Mouse (Mus musculus) MEL (cell line): ENCODE measurements around the gene Pzp.

Experiments
- CTCF ChIP-seq, 3 experiments: IDR thresholded peaks in 2 of 3; conservative IDR thresholded peaks in 1 of 3; 2 replicates each; pipeline ENCODE4 v1.5.1; 2011 to 2012; ENCODE audit warnings: low read length in 3 of 3, low read depth in 2 of 3, mild to moderate bottlenecking in 2 of 3, improper control_type of control experiment in 1 of 3, inconsistent platforms in 1 of 3, mixed read lengths in 1 of 3, moderate library complexity in 1 of 3; ENCODE audit not compliant: control insufficient read depth in 1 of 3, insufficient read depth in 1 of 3, poor library complexity in 1 of 3, severe bottlenecking in 1 of 3
- POLR2AphosphoS5 ChIP-seq: IDR thresholded peaks from 2 replicates; pipeline ENCODE4 v1.6.1; 2012; ENCODE audit warnings: low read depth, borderline replicate concordance, mild to moderate bottlenecking, inconsistent platforms, low read length, moderate library complexity, mixed read lengths

- no peak for TF ChIP-seq CTCF (IDR thresholded peaks at IDR 0.05 in 2 of 3, conservative IDR thresholded peaks at IDR 0.05 in 1 of 3; ENCODE audit: control insufficient read depth in 1 of 3, insufficient read depth in 1 of 3, low read depth in 2 of 3, low read length in 3 of 3, poor library complexity in 1 of 3, severe bottlenecking in 1 of 3)
- TF ChIP-seq POLR2AphosphoS5: no peak
Measured at GRCm38 (mm10) chr6:128543226-128543625, 16.7 kb upstream of the Pzp start.
